Mouse (Mus musculus) kidney, adult 2 months (tissue): ENCODE measurements at regions not wholly inside any gene's neighbourhood (a gene's known extent, or its start where the extent isn't known, plus 50 kb on each side); places are given as distances from the start of the nearest gene placed in this dataset.

Source experiments
- CTCF ChIP-seq: fragments of 200-500 bp; conservative IDR thresholded peaks from 2 replicates; pipeline ENCODE4 v1.5.1; 2011; ENCODE audit warnings: low read depth, mild to moderate bottlenecking, control low read depth, low read length, moderate library complexity, mixed read lengths; ENCODE audit not compliant: insufficient read depth, insufficient read length
- POLR2A ChIP-seq: fragments of 200-500 bp; IDR thresholded peaks from one replicate; pipeline ENCODE4 v1.6.1; 2011; ENCODE audit warnings: low read depth, low read length, control low read depth

DNA sequence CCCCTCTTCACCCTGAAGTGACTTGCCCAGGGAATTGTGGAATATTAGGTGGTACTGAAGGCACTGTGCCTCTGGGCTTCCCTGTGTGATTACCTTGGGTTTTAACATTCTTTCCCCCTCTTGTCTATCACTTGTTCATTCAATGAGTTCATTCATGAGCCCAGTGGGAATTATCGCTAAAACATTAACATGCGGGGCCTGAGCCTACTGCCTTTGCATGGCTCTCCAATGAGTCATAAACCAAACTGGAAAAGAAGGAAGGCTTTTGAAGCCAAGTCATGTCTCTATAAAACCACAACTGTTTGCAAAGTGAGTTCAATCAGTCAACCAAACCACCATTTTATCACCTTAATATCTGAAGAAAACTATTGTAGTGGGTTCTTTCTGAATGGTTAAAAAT, 173.8 kb downstream of the Moxd1 start:
- no peak for TF ChIP-seq CTCF
- no peak for TF ChIP-seq POLR2A
